ENCODE assay signal across 20 mouse cellular contexts in the genomic region with DNA sequence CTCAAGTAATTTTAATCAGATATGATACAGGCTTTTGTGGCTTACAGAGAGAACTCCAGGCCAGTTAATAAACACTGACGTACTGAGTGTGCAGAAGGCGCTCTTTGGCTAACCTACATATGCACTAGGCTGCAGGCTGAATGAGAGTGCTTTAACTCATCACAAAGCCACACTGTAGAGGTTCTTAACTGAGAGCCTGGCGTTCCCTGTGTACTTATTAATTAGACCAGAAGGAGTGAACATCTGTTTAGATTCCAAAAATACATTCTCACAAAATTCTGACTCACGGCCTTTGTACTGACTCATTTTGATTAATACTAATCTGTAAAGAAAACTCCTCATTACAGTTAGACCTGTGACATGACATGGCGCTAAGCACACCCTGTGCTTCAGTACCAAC. TPM values are rescaled to one million over a fixed set of nuclear protein-coding genes. Genes with fewer than 3 reads are reported as not detected.
DNase-seq lines count a peak whose midpoint lies in the region; ATAC-seq and TF ChIP-seq lines count a peak whose summit lies in the region.
"Had no signal": no experiment of that assay in that cellular context is flagged by ENCODE, and none has a peak within 500 bp of the region (broad histone marks: within the 10 kb centered on the region; RNA-seq: fewer than 3 reads in every experiment).

No protein-coding gene starts in this region.

- H3K9me3 ChIP-seq in hindbrain, embryonic 16.5 days (ENCODE audit: control insufficient read depth, low read length) = no peaks in the 10 kb centered on the region
- H3K9me3 ChIP-seq in hindbrain, embryonic 12.5 days (replicated peaks) = no peaks in the 10 kb centered on the region
- H3K9me3 ChIP-seq in stomach, embryonic 15.5 days = no peaks in the 10 kb centered on the region
- H3K9me3 ChIP-seq in stomach, postnatal 0 days (ENCODE audit: control insufficient read depth, low read length) = no peaks in the 10 kb centered on the region
- no peaks in the 10 kb centered on the region for H3K9me3 ChIP-seq in liver, embryonic 15.5 days (replicated peaks)
- H3K9me3 ChIP-seq in lung, postnatal 0 days (ENCODE audit: low read length) = no peaks in the 10 kb centered on the region
- H3K9me3 ChIP-seq in hindbrain, embryonic 11.5 days (ENCODE audit: control insufficient read depth, low read length) = no peaks in the 10 kb centered on the region
- H3K9me3 ChIP-seq: forebrain, embryonic 13.5 days; G1E; hindbrain, embryonic 15.5 days; midbrain, embryonic 12.5 days; neural tube, embryonic 15.5 days had no signal

- peak; percentile 52; the same call in 1 of the 2 replicates for ATAC-seq in hindbrain, embryonic 16.5 days
- no peak for ATAC-seq in hindbrain, embryonic 12.5 days (ENCODE audit: low FRiP score)
- no peak for ATAC-seq in stomach, embryonic 15.5 days (ENCODE audit: insufficient read depth, low FRiP score, low read depth)
- no peak for ATAC-seq in stomach, postnatal 0 days (ENCODE audit: low FRiP score, low TSS enrichment)
- no peak for ATAC-seq in liver, embryonic 15.5 days (ENCODE audit: insufficient read depth)
- no peak for ATAC-seq in lung, postnatal 0 days
- no peak for ATAC-seq in hindbrain, embryonic 11.5 days (ENCODE audit: low FRiP score)
- ATAC-seq: CD4-positive, CD25-positive, alpha-beta regulatory T cell, adult 4 months; forebrain, embryonic 13.5 days; intestine, postnatal 0 days had no signal

- TF ChIP-seq CTCF in stomach, postnatal 0 days (IDR thresholded peaks at IDR 0.05; ENCODE audit: low read depth) = no peak
- no peak for TF ChIP-seq CTCF in lung, postnatal 0 days (IDR thresholded peaks at IDR 0.05)

- H3K27me3 ChIP-seq in hindbrain, embryonic 16.5 days (replicated peaks; ENCODE audit: control insufficient read depth, insufficient read depth, low read length) = no peaks in the 10 kb centered on the region
- no peaks in the 10 kb centered on the region for H3K27me3 ChIP-seq in hindbrain, embryonic 12.5 days
- H3K27me3 ChIP-seq in stomach, embryonic 15.5 days (replicated peaks) = no peaks in the 10 kb centered on the region
- no peaks in the 10 kb centered on the region for H3K27me3 ChIP-seq in stomach, postnatal 0 days (ENCODE audit: control insufficient read depth, insufficient read depth, low read length)
- H3K27me3 ChIP-seq in liver, embryonic 15.5 days = no peaks in the 10 kb centered on the region
- no peaks in the 10 kb centered on the region for H3K27me3 ChIP-seq in lung, postnatal 0 days (replicated peaks; ENCODE audit: insufficient read depth, low read length)
- no peaks in the 10 kb centered on the region for H3K27me3 ChIP-seq in hindbrain, embryonic 11.5 days (ENCODE audit: control insufficient read depth, insufficient read depth, low read length)
- H3K27me3 ChIP-seq: forebrain, embryonic 13.5 days; hindbrain, embryonic 15.5 days; midbrain, embryonic 12.5 days; neural tube, embryonic 15.5 days had no signal

- no peak overlapping the region for H3K4me2 ChIP-seq in hindbrain, embryonic 16.5 days (ENCODE audit: low read length)
- H3K4me2 ChIP-seq in hindbrain, embryonic 12.5 days (replicated peaks) = no peak overlapping the region
- H3K4me2 ChIP-seq in stomach, embryonic 15.5 days = no peak overlapping the region
- no peak overlapping the region for H3K4me2 ChIP-seq in stomach, postnatal 0 days (replicated peaks; ENCODE audit: low read depth)
- peak overlapping the region; percentile 62; the same call in 1 of the 2 replicates for H3K4me2 ChIP-seq in liver, embryonic 15.5 days
- no peak overlapping the region for H3K4me2 ChIP-seq in lung, postnatal 0 days (replicated peaks; ENCODE audit: low read depth, low read length)
- no peak overlapping the region for H3K4me2 ChIP-seq in hindbrain, embryonic 11.5 days (replicated peaks; ENCODE audit: low read depth, low read length)
- H3K4me2 ChIP-seq: forebrain, embryonic 13.5 days; hindbrain, embryonic 15.5 days; midbrain, embryonic 12.5 days; neural tube, embryonic 15.5 days had no signal

- no peak for TF ChIP-seq EP300 in stomach, postnatal 0 days (optimal IDR thresholded peaks at IDR 0.05)
- TF ChIP-seq EP300 in lung, postnatal 0 days (IDR thresholded peaks at IDR 0.05) = no peak

- H3K4me1 ChIP-seq in hindbrain, embryonic 16.5 days (ENCODE audit: control insufficient read depth, insufficient read depth, low read depth, low read length) = no peaks in the 10 kb centered on the region
- no peaks in the 10 kb centered on the region for H3K4me1 ChIP-seq in hindbrain, embryonic 12.5 days
- peaks cover 7% of the 10 kb centered on the region; the same call in 1 of the 2 replicates for H3K4me1 ChIP-seq in stomach, embryonic 15.5 days
- no peaks in the 10 kb centered on the region for H3K4me1 ChIP-seq in stomach, postnatal 0 days (replicated peaks; ENCODE audit: control insufficient read depth, insufficient read depth)
- peaks cover 85% of the 10 kb centered on the region for H3K4me1 ChIP-seq in liver, embryonic 15.5 days (replicated peaks)
- H3K4me1 ChIP-seq in lung, postnatal 0 days (ENCODE audit: insufficient read depth, low read depth, low read length) = no peaks in the 10 kb centered on the region
- H3K4me1 ChIP-seq in hindbrain, embryonic 11.5 days (replicated peaks; ENCODE audit: control insufficient read depth, insufficient read depth, low read length) = no peaks in the 10 kb centered on the region
- H3K4me1 ChIP-seq: midbrain, embryonic 12.5 days had no signal

- H3K4me3 ChIP-seq in hindbrain, embryonic 16.5 days (ENCODE audit: low read length) = no peak overlapping the region
- H3K4me3 ChIP-seq in hindbrain, embryonic 12.5 days = no peak overlapping the region
- no peak overlapping the region for H3K4me3 ChIP-seq in stomach, embryonic 15.5 days (replicated peaks)
- H3K4me3 ChIP-seq in stomach, postnatal 0 days (ENCODE audit: low read depth, low read length) = no peak overlapping the region
- H3K4me3 ChIP-seq in liver, embryonic 15.5 days (replicated peaks) = no peak overlapping the region
- H3K4me3 ChIP-seq in lung, postnatal 0 days (ENCODE audit: low read depth, low read length) = no peak overlapping the region
- no peak overlapping the region for H3K4me3 ChIP-seq in hindbrain, embryonic 11.5 days (ENCODE audit: low read depth, low read length)
- H3K4me3 ChIP-seq: forebrain, embryonic 13.5 days; hindbrain, embryonic 15.5 days; midbrain, embryonic 12.5 days; myocyte; neural tube, embryonic 15.5 days had no signal

- no peak overlapping the region for H3K27ac ChIP-seq in hindbrain, embryonic 16.5 days (ENCODE audit: low read depth, low read length)
- H3K27ac ChIP-seq in hindbrain, embryonic 12.5 days = no peak overlapping the region
- 0 out of 2 replicates have a peak overlapping the region, but pooled peaks have one; percentile 3 for H3K27ac ChIP-seq in stomach, embryonic 15.5 days
- H3K27ac ChIP-seq in stomach, postnatal 0 days (replicated peaks) = no peak overlapping the region
- H3K27ac ChIP-seq in liver, embryonic 15.5 days (replicated peaks) = peak overlapping the region; percentile 98
- H3K27ac ChIP-seq in lung, postnatal 0 days (ENCODE audit: low read length) = no peak overlapping the region
- H3K27ac ChIP-seq in hindbrain, embryonic 11.5 days (ENCODE audit: low read depth, low read length) = no peak overlapping the region
- H3K27ac ChIP-seq: forebrain, embryonic 13.5 days; hindbrain, embryonic 15.5 days; kidney, postnatal 0 days; midbrain, embryonic 12.5 days; neural tube, embryonic 15.5 days had no signal

- DNase-seq in stomach, postnatal 0 days (ENCODE audit: low spot score) = no peak
- DNase-seq in lung, postnatal 0 days (ENCODE audit: low spot score) = no peak
- no peak for DNase-seq in hindbrain, embryonic 11.5 days (ENCODE audit: low spot score)
- DNase-seq: cerebellum, postnatal 25 days; heart, adult 11 months; spleen, adult 18-20 months; thymus, postnatal 14 days had no signal

- 82% methylated on average over 5 of the region's 5 CpGs for WGBS in hindbrain, embryonic 16.5 days
- WGBS in hindbrain, embryonic 12.5 days = 93% methylated on average over 5 of the region's 5 CpGs
- WGBS in stomach, embryonic 15.5 days = 61% methylated on average over 5 of the region's 5 CpGs
- WGBS in stomach, postnatal 0 days = 50% methylated on average over 5 of the region's 5 CpGs
- WGBS in liver, embryonic 15.5 days (ENCODE audit: insufficient replicate concordance) = 70% methylated on average over 5 of the region's 5 CpGs
- WGBS in lung, postnatal 0 days = 87% methylated on average over 5 of the region's 5 CpGs
- 93% methylated on average over 5 of the region's 5 CpGs for WGBS in hindbrain, embryonic 11.5 days

- H3K36me3 ChIP-seq in hindbrain, embryonic 16.5 days (ENCODE audit: control insufficient read depth, insufficient read depth, low read length) = peaks cover 20% of the 10 kb centered on the region
- peaks cover 48% of the 10 kb centered on the region for H3K36me3 ChIP-seq in hindbrain, embryonic 12.5 days
- H3K36me3 ChIP-seq in stomach, embryonic 15.5 days = peaks cover 14% of the 10 kb centered on the region
- H3K36me3 ChIP-seq in stomach, postnatal 0 days (ENCODE audit: control insufficient read depth, insufficient read depth, low read length) = peaks cover 22% of the 10 kb centered on the region
- H3K36me3 ChIP-seq in liver, embryonic 15.5 days (replicated peaks) = peaks cover 56% of the 10 kb centered on the region
- peaks cover 14% of the 10 kb centered on the region for H3K36me3 ChIP-seq in lung, postnatal 0 days (ENCODE audit: insufficient read depth, low read length)
- H3K36me3 ChIP-seq in hindbrain, embryonic 11.5 days (ENCODE audit: control insufficient read depth, insufficient read depth, low read length) = peaks cover 12% of the 10 kb centered on the region

- H3K9ac ChIP-seq in hindbrain, embryonic 16.5 days (ENCODE audit: low read depth, low read length) = no peak overlapping the region
- H3K9ac ChIP-seq in hindbrain, embryonic 12.5 days = no peak overlapping the region
- H3K9ac ChIP-seq in stomach, embryonic 15.5 days = no peak overlapping the region
- H3K9ac ChIP-seq in stomach, postnatal 0 days (ENCODE audit: low read length) = no peak overlapping the region; the same call in 1 of the 2 replicates
- no peak overlapping the region for H3K9ac ChIP-seq in liver, embryonic 15.5 days
- H3K9ac ChIP-seq in lung, postnatal 0 days (replicated peaks; ENCODE audit: low read depth) = no peak overlapping the region
- no peak overlapping the region for H3K9ac ChIP-seq in hindbrain, embryonic 11.5 days (ENCODE audit: low read depth, low read length)
- H3K9ac ChIP-seq: forebrain, embryonic 13.5 days; hindbrain, embryonic 15.5 days; midbrain, embryonic 12.5 days; neural tube, embryonic 15.5 days had no signal

RNA-seq across cellular contexts. Expression of a gene that starts 25.8 kb away (rescaled TPM):
- 63.8 and 74.4 TPM in 2 replicates for polyA plus RNA-seq in hindbrain, embryonic 16.5 days (2015; fragmentation: Nextera tagmentation; extraction: Ambion mirVana)
- 56.2 and 57.4 TPM in 2 replicates for polyA plus RNA-seq in hindbrain, embryonic 12.5 days (2016; fragmentation: Nextera tagmentation; extraction: Ambion mirVana)
- 28.3 and 31.3 TPM in 2 replicates for polyA plus RNA-seq in stomach, embryonic 15.5 days (2015; fragmentation: Nextera tagmentation; extraction: Ambion mirVana)
- 22.1 and 22.8 TPM in 2 replicates for polyA plus RNA-seq in stomach, postnatal 0 days (2015; fragmentation: Nextera tagmentation; extraction: Ambion mirVana)
- polyA plus RNA-seq in liver, embryonic 15.5 days (2015; fragmentation: Nextera tagmentation; extraction: Ambion mirVana) = 9.0 and 9.5 TPM in 2 replicates
- 13.8 and 15.0 TPM in 2 replicates for polyA plus RNA-seq in lung, postnatal 0 days (2015; fragmentation: Nextera tagmentation; extraction: Ambion mirVana)
- 38.3 and 41.4 TPM in 2 replicates for polyA plus RNA-seq in hindbrain, embryonic 11.5 days (2014; fragmentation: Nextera tagmentation; extraction: Ambion mirVana)

Comparison
In these comparisons a context has a peak if more than half of its experiments do, and no peak if none do; other contexts are left out.
1. H3K27ac ChIP-seq: peak in stomach, embryonic 15.5 days (single experiment) and liver, embryonic 15.5 days (single experiment); none in hindbrain, embryonic 16.5 days (single experiment), hindbrain, embryonic 12.5 days (single experiment), stomach, postnatal 0 days (single experiment), lung, postnatal 0 days (single experiment) and hindbrain, embryonic 11.5 days (single experiment).